Mouse (Mus musculus) adrenal gland, postnatal 10 days (tissue): ENCODE results near the gene Serpinb9e. TPM values are rescaled to one million over a fixed set of nuclear protein-coding genes. Genes with fewer than 3 reads are reported as not detected.
A peak's percentile ranks its signal among the peaks of the same experiment; 100 is the strongest.
"Not testable (repeated sequence)": the region's sequence is repeated elsewhere in the genome, so short reads cannot be mapped to it uniquely, and the experiment has no call there.

Experiments
- DNase-seq: peaks from one replicate; pipeline ENCODE4 v3.0.0; 2021; ENCODE audit warnings: mixed read lengths
- long read RNA-seq, 2 experiments: library from polyadenylated mRNA; stranded (forward); transcript quantifications; one replicate each; pipeline ENCODE4 v2.0.0; 2021
- total RNA-seq, 2 experiments: library from RNA; stranded (reverse); gene quantifications; 2 replicates each; pipeline ENCODE4 v1.2.3; 2021

The Serpinb9e gene
- total RNA-seq, result not detected
- long read RNA-seq, experiment 1, result 0 reads
- long read RNA-seq, experiment 2, result 0 reads

GRCm38 (mm10) chr13:33249312-33249711 lies at the start of gene Serpinb9e:
Gene Serpinb9e (plus strand): TSS chr13:33249612.
- DNase-seq, result not testable (repeated sequence)

GRCm38 (mm10) chr13:33199740-33200139 lies 49.7 kb upstream of the Serpinb9e start:
- DNase-seq, result peak; percentile 11

GRCm38 (mm10) chr13:33308631-33309030 lies 59.2 kb downstream of the Serpinb9e start:
- DNase-seq, result not testable (repeated sequence)

Other genes starting within 250 kb of the Serpinb9e start
- gene Serpinb9, start 246.4 kb upstream of the Serpinb9e start, total RNA-seq, result 10 to 100 TPM; 12.9 to 16.3 TPM
- not detected for gene Serpinb9b, start 222.2 kb upstream of the Serpinb9e start, total RNA-seq
- under 1 TPM; 0.24 to 0.27 TPM for gene Serpinb1b, start 171.0 kb upstream of the Serpinb9e start, total RNA-seq
- gene Serpinb9c, start 89.9 kb upstream of the Serpinb9e start, total RNA-seq, result not detected
- not detected for gene Serpinb9d, start 56.7 kb upstream of the Serpinb9e start, total RNA-seq
- not detected for gene Serpinb9f, start 74.5 kb downstream of the Serpinb9e start, total RNA-seq
- not detected for gene Gm11397, start 146.1 kb downstream of the Serpinb9e start, total RNA-seq
- gene Serpinb9g, start 235.2 kb downstream of the Serpinb9e start, total RNA-seq, result not detected